Mouse (Mus musculus): ENCODE results near the gene Bnipl.

GRCm38 (mm10) chr3:95228894-95229780 is 21.9 kb downstream of the Bnipl start:
- TF ChIP-seq CTCF (IDR thresholded peaks at IDR 0.05; ENCODE audit: borderline replicate concordance, insufficient read depth, low read length), result no peak
- no peak; the same call in 1 of the 2 replicates for TF ChIP-seq POLR2A (IDR thresholded peaks at IDR 0.05; ENCODE audit: low read depth, low read length)

All from embryonic fibroblast, embryonic 13.5 days (primary cell).